Mouse (Mus musculus) CD8-positive naive resting alpha-beta T cell, adult 57 days (primary cell): ENCODE data around the gene Cacna1e. TPM values are rescaled to one million over a fixed set of nuclear protein-coding genes. Genes with fewer than 3 reads are reported as not detected.

Experiments used
- total RNA-seq: library from RNA; stranded (reverse); gene quantifications from one replicate; pipeline ENCODE4 v1.2.4, GENCODE M21; 2023

Cacna1e gene
- total RNA-seq = 3.0 TPM

DNA sequence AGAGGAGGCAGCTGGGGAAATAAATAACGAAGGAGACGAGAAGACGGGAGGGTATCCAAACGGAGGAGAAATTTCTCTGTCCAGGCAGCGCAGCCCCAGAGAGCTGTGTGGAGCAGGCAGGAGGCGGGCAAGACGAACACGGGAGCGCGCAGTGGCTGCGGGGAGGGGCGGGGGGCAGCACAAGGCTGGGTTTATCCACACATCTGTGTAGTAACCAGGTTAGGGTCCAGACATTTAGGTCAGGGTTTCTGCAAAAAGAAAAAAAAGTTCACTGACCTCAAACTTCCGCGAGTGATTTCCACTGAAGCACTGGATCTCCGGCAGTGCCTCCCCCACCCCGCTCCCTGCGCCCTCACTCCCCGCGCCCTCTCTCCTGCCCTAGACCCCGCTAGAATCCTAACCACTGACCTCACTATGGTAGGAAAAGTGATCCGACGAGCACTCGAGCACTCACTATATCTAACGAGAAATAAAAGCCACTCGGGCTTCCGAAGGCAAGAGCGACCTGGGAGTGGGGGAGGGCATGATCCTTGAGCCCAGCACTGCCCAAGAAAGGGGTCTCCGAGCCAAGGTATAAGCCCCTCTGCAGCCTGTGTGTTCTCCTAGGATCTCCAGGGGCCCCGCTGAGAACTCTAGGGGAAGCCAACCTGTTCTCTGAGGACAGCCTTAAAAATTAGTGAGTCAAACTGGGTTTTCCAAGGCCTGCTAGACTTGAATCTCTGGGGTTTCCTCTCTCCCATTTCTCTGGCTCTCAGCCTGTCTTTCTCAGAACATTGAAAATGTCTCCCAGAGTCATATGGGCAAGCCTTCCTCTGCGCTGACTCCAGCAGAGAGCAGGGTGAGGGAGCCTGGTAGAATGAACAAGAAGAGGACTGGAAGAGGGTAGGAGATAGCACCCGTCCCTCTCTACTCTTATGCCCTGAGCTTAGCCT lies at the start of gene Cacna1e:
Gene Cacna1e (minus strand): TSS at position 227 of the 932 bp plus-strand sequence.

Other genes starting within 250 kb of the Cacna1e start
- 126 TPM for gene Ier5, start 215.1 kb upstream of the Cacna1e start, total RNA-seq